Mouse (Mus musculus): ENCODE results near the gene H2-Q4. TPM values are rescaled to one million over a fixed set of nuclear protein-coding genes. Genes with fewer than 3 reads are reported as not detected.
A peak's percentile ranks its signal among the peaks of the same experiment; 100 is the strongest.
"Not testable (repeated sequence)": the region's sequence is repeated elsewhere in the genome, so short reads cannot be mapped to it uniquely, and the experiment has no call there.

H2-Q4 gene
- polyA plus RNA-seq (2016; fragmentation: Nextera tagmentation; extraction: Ambion mirVana) = 2.0 and 2.2 TPM in 2 replicates

DNA sequence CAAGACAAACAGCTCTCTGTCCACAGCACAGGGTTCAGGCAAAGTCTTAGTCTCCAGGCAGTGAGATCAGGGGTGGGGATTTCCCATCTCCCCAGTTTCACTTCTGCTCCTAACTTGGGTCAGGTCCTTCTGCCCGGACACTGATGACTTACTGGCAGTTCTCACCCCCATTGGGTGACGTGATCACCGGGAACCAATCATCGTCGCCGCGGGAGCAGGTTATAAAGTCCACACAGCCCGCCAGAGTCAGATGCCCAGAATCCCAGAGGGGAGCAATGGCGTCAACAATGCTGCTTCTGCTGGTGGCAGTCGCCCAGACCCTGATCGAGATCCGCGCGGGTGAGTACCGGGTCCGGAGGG is at the start of gene H2-Q4:
Gene H2-Q4 (plus strand): TSS at position 249 of the 360 bp plus-strand sequence.
- H3K9me3 ChIP-seq = no peaks in the 10 kb centered on the region
- peaks cover 22% of the 10 kb centered on the region for H3K27me3 ChIP-seq
- 0 out of 2 replicates have a peak, but pooled peaks have one; percentile 52 for ATAC-seq (ENCODE audit: insufficient number of reproducible peaks, insufficient read depth, low FRiP score, low TSS enrichment)
- H3K4me1 ChIP-seq = no peaks in the 10 kb centered on the region
- WGBS = under 1% methylated on average over 16 of the region's 16 CpGs
- peak within 1 kb of the TSS; percentile 59 for H3K9ac ChIP-seq
- H3K27ac ChIP-seq = no peak within 1 kb of the TSS
- peak within 1 kb of the TSS; percentile 96 for H3K4me2 ChIP-seq (replicated peaks)
- H3K36me3 ChIP-seq = no peaks in the 10 kb centered on the region
- peak within 1 kb of the TSS; percentile 53 for H3K4me3 ChIP-seq

DNA sequence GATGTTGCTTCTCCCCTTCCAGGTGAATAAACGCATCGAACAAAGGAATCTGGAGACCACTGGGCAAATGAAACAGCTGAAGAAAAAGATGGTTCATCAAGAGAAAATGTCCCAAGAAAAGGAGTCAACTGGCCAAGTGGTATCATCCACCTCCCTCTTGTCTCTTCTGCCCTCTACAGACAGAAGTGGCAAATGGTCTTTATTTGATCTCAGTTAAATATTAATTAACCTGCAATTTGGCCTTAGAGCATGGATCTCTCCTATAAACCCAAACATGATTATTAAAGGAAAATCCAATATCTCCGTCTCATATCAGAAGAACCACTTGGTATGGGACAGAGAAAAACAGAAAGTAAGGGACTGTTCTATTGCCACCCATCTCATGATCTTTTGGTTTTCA is 49.7 kb upstream of the H2-Q4 start:
- not testable (repeated sequence) for H3K4me2 ChIP-seq (replicated peaks); H3K9ac ChIP-seq; H3K27ac ChIP-seq; ATAC-seq (ENCODE audit: insufficient number of reproducible peaks, insufficient read depth, low FRiP score, low TSS enrichment); H3K4me3 ChIP-seq; H3K36me3 ChIP-seq; H3K9me3 ChIP-seq; H3K4me1 ChIP-seq; H3K27me3 ChIP-seq
- WGBS = 52% methylated on average over 3 of the region's 3 CpGs

DNA sequence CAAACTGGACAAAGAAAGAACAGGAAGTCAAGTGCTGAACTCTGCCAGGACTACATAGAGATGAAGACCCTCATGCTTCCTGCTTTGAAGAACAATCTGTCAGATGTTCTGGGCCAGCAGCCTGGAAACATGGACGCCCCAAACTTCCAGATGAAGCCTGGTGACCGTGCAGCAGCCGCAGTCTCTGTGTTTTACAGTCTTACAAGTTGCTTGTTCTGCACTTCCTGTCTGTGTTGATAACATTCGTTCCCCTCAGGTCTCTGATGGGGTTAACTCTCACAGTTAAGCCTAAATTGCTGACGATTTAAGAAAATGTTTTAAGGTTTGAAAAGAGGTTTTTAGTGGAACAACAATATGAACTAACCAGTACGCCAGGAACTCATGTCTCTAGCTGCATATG is 47.9 kb upstream of the H2-Q4 start:
- not testable (repeated sequence) for H3K4me1 ChIP-seq; H3K4me3 ChIP-seq; H3K4me2 ChIP-seq (replicated peaks); H3K27me3 ChIP-seq; H3K9ac ChIP-seq; H3K9me3 ChIP-seq; H3K27ac ChIP-seq; ATAC-seq (ENCODE audit: insufficient number of reproducible peaks, insufficient read depth, low FRiP score, low TSS enrichment); H3K36me3 ChIP-seq
- WGBS = 71% methylated on average over 6 of the region's 6 CpGs

DNA sequence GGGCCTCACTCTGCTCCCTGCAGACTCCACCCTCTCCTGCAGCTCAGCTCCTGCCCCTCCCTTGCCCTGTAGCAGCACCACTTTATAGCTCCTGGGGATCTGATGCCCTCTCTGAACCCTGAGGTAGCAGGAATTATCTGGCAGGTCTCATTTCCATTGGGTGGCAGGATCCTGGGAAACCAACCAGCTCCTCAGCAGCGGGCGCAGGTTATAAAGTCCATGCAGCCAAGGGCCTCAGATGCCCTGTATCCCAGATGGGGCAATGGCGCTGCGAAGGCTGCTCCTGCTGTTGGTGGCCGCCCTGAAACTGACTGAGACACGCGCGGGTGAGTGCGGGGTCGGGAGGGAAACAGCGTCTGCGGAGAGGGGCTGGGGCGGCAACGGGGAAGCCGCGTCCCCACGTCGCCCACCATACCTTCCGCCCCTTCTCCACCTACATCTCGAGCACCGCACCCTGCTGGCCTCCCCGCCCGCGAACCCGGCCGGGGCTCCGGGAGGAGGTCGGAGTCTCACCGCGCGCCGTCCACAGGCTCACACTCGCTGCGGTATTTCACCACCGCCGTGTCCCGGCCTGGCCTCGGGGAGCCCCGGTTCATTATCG is 37.2 kb upstream of the H2-Q4 start, which contains the start of gene H2-Q2:
Gene H2-Q2 (plus strand): TSS at position 172 of the 601 bp plus-strand sequence.
- 2% methylated on average over 39 of the region's 40 CpGs for WGBS
- no peak for ATAC-seq (ENCODE audit: insufficient number of reproducible peaks, insufficient read depth, low FRiP score, low TSS enrichment)
- no peak within 1 kb of the TSS for H3K27ac ChIP-seq
- H3K9ac ChIP-seq = peak within 1 kb of the TSS; percentile 36; the same call in 1 of the 2 replicates
- peaks cover 58% of the 10 kb centered on the region for H3K27me3 ChIP-seq
- H3K4me3 ChIP-seq = peak within 1 kb of the TSS; percentile 39
- H3K4me1 ChIP-seq = peaks cover 10% of the 10 kb centered on the region
- peak within 1 kb of the TSS; percentile 68 for H3K4me2 ChIP-seq (replicated peaks)
- H3K36me3 ChIP-seq = no peaks in the 10 kb centered on the region
- H3K9me3 ChIP-seq = no peaks in the 10 kb centered on the region

DNA sequence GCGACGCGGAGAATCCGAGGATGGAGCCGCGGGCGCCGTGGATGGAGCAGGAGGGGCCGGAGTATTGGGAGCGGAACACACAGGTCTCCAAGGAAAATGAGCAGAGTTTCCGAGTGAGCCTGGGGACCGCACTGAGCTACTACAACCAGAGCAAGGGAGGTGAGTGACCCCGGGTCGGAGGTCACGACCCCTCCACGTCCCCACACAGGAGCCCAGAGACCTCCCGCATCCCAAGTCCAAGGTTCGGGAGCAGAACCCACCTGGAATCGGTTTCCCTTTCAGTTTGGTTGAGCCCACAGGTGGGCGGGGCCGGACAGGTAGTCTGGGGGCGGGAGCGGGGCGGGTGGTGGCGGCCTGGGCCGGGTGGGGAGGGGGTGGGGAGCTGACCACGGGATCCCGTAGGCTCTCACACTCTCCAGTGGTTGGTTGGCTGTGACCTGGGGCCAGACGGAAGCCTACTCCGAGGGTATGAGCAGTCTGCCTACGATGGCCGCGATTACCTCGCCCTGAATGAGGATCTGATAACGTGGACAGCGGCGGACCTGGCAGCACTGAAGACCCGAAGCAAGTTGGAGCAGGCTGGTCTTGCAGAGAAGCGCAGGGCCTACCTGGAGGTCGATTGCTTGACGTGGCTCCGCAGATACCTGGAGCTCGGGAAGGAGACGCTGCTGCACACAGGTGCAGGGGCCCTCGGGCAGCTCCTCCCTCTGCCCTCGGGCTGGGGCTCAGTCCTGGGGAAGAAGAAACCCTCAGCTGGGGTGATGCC is 36.5 kb upstream of the H2-Q4 start:
- Histone ChIP-seq H3K4me3 (peak overlapping the region; percentile 39), H3K27me3 (peaks cover 58% of the 10 kb centered on the region), H3K36me3 (no peaks in the 10 kb centered on the region), H3K4me2 (replicated peaks) (peak overlapping the region; percentile 68), H3K9ac (peak overlapping the region; percentile 36; the same call in 1 of the 2 replicates), H3K4me1 (peaks cover 10% of the 10 kb centered on the region), H3K9me3 (no peaks in the 10 kb centered on the region), H3K27ac (no peak overlapping the region)
- 3% methylated on average over 44 of the region's 46 CpGs for WGBS
- no peak for ATAC-seq (ENCODE audit: insufficient number of reproducible peaks, insufficient read depth, low FRiP score, low TSS enrichment)

DNA sequence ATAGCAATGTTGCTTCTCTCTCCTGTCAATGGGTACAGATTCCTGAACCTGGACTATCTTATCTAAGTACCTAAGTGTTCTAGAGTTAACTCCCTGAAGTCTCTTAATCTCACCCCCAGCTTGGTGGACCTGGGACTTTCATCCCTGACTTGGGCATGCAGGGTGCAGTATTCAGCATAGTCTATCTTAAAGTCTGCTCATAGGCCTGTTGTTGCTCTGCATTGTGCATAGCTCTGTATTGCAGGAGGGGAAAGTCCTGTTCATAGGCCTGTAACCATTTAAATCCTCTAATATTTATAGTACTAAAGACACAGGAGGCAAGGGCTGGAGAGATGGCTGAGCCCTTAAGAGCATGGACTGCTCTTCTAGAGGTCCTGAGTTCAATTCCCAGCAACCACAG is 31.8 kb upstream of the H2-Q4 start:
- not testable (repeated sequence) for H3K9ac ChIP-seq; H3K9me3 ChIP-seq; H3K4me2 ChIP-seq (replicated peaks); H3K36me3 ChIP-seq; ATAC-seq (ENCODE audit: insufficient number of reproducible peaks, insufficient read depth, low FRiP score, low TSS enrichment); H3K4me1 ChIP-seq; H3K27ac ChIP-seq; H3K4me3 ChIP-seq
- peaks cover 30% of the 10 kb centered on the region for H3K27me3 ChIP-seq

DNA sequence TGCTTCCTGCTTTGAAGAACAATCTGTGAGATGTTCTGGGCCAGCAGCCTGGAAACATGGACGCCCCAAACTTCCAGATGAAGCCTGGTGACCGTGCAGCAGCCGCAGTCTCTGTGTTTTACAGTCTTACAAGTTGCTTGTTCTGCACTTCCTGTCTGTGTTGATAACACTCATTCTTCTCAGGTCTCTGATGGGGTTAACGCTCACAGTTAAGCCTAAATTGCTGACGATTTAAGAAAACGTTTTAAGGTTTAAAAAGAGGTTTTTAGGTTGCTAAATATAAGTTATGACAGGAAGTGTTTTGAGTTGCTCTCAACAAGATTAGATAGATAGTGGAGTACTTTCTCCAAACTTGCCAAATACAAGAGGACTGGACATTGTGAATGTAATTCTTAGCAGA is 26.1 kb upstream of the H2-Q4 start:
- H3K27ac ChIP-seq; H3K9ac ChIP-seq; ATAC-seq (ENCODE audit: insufficient number of reproducible peaks, insufficient read depth, low FRiP score, low TSS enrichment); H3K36me3 ChIP-seq; H3K9me3 ChIP-seq; H3K4me3 ChIP-seq; H3K4me2 ChIP-seq (replicated peaks); H3K4me1 ChIP-seq; H3K27me3 ChIP-seq: not testable (repeated sequence)
- WGBS = 73% methylated on average over 6 of the region's 6 CpGs

DNA sequence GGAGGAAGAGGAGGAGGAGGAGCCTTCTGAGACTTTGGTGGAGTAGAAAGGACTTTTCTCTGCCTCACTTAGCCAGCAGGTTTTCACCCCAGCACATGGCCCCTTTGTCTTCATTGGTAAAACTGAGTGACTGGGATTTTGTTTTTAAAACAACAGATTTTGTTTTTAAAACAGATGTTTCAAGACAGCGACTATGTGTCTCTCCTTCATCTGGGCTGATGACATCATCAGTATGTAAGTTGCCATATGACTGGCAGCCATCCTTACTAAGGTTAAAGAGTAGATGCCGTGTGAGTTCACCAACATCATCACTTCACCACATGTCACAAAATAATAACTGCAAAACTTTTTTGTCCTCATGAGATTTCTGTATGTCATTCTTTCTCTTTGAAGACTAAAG is 25.3 kb upstream of the H2-Q4 start:
- H3K4me1 ChIP-seq = no peaks in the 10 kb centered on the region
- ATAC-seq (ENCODE audit: insufficient number of reproducible peaks, insufficient read depth, low FRiP score, low TSS enrichment) = no peak
- peaks cover 15% of the 10 kb centered on the region for H3K27me3 ChIP-seq
- whole genome bisulfite sequencing = 71% methylated on average over 2 of the region's 2 CpGs
- no peaks in the 10 kb centered on the region for H3K36me3 ChIP-seq
- no peak overlapping the region for H3K9ac ChIP-seq
- H3K9me3 ChIP-seq = no peaks in the 10 kb centered on the region
- H3K4me3 ChIP-seq = no peak overlapping the region
- no peak overlapping the region for H3K4me2 ChIP-seq (replicated peaks)
- no peak overlapping the region for H3K27ac ChIP-seq

DNA sequence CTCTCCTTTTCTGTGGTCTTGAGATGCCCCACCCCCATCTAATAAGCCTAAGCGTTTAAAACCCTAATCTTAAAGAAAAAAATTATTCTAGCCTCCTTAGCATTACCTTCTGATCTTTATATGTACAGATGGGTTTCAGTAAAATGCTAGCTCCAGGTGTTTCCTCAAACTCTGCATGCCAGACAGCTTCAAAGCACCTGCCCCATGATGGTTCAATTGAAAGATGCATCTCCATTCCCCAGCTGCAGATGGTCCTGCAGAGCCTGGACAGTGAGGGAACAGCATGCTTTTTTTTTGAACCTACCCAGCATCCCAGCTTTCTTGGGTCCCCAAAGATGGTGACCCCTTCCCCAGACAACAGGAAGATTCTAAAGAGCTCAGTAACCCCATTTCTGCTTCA is 22.3 kb upstream of the H2-Q4 start:
- no peaks in the 10 kb centered on the region for H3K4me1 ChIP-seq
- H3K9me3 ChIP-seq = no peaks in the 10 kb centered on the region
- no peak overlapping the region for H3K9ac ChIP-seq
- no peak for ATAC-seq (ENCODE audit: insufficient number of reproducible peaks, insufficient read depth, low FRiP score, low TSS enrichment)
- H3K4me2 ChIP-seq (replicated peaks) = no peak overlapping the region
- H3K27me3 ChIP-seq = peaks cover 25% of the 10 kb centered on the region
- no peak overlapping the region for H3K4me3 ChIP-seq
- H3K27ac ChIP-seq = no peak overlapping the region
- no peaks in the 10 kb centered on the region for H3K36me3 ChIP-seq
- WGBS = 36% methylated on average over 1 of the region's 1 CpGs

DNA sequence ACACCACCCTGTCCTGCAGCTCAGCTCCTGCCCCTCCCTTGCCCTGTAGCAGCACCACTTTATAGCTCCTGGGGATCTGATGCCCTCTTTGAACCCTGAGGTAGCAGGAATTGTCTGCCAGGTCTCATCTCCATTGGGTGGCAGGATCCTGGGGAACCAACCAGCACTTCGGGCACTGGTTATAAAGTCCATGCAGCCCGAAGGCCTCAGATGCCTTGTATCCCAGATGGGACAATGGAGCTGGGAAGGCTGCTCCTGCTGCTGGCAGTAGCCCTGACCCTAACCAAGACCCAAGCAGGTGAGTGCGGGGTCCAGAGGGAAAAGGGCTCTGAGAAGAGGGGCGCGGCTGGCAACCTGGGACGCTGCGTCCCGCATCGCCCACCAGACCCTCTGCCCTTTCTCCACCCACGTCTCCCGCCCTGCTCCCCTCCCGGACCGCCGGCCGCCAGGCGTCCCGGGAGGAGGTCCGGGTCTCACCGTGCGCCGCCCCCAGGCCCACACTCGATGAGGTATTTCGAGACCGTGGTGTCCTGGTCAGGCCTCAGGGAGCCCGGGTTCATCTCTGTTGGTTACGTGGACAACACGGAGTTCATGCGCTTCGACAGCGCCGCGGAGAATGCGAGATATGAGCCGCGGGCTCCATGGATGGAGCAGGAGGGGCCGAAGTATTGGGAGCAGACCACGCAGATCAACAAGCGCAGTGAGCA is 20.5 kb upstream of the H2-Q4 start:
- 6% methylated on average over 38 of the region's 38 CpGs for WGBS
- Histone ChIP-seq H3K9me3 (peaks cover 7% of the 10 kb centered on the region; the same call in 1 of the 2 replicates), H3K36me3 (no peaks in the 10 kb centered on the region), H3K4me2 (replicated peaks) (peak overlapping the region; percentile 57), H3K9ac (peak overlapping the region; percentile 40; the same call in 1 of the 2 replicates), H3K27me3 (peaks cover 25% of the 10 kb centered on the region), H3K27ac (no peak overlapping the region), H3K4me3 (peak overlapping the region; percentile 36), H3K4me1 (no peaks in the 10 kb centered on the region)
- ATAC-seq (ENCODE audit: insufficient number of reproducible peaks, insufficient read depth, low FRiP score, low TSS enrichment) = no peak

DNA sequence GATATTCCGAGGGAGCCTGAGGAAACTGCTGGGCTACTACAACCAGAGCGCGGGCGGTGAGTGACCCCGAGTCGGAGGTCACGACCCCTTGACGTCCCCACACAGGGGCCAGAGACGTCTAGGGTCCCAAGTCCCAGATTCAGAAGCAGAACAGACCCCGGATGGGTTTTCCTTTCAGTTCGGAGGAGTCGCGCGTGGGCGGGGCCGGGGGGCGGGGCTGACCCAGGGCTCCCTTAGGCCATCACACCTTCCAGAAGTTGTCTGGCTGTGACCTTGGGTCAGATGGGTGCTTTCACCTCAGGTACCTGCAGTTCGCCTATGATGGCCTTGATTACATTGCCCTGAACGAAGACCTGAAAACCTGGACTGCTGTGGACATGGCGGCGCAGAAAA is 20.0 kb upstream of the H2-Q4 start:
- Histone ChIP-seq H3K27ac (no peak overlapping the region), H3K36me3 (no peaks in the 10 kb centered on the region), H3K9me3 (peaks cover 7% of the 10 kb centered on the region; the same call in 1 of the 2 replicates), H3K4me3 (peak overlapping the region; percentile 36), H3K9ac (peak overlapping the region; percentile 40; the same call in 1 of the 2 replicates), H3K4me2 (replicated peaks) (peak overlapping the region; percentile 57), H3K27me3 (peaks cover 25% of the 10 kb centered on the region), H3K4me1 (no peaks in the 10 kb centered on the region)
- no peak for ATAC-seq (ENCODE audit: insufficient number of reproducible peaks, insufficient read depth, low FRiP score, low TSS enrichment)
- 17% methylated on average over 21 of the region's 21 CpGs for WGBS

All from embryonic facial prominence, embryonic 12.5 days (tissue).